Mouse (Mus musculus) regulatory T cell (primary cell): Measurements from ENCODE around the gene Mlh3.

Experiments used
- in situ Hi-C: fragments of 300-600 bp; cut with MboI, MseI; formaldehyde crosslinking; loops from one replicate; pipeline ENCODE4 v1.15.1; 2025; ENCODE audit warnings: high pct_unique_total_duplicates

Gene Mlh3

GRCm38 (mm10) chr12:85284331-85284730 is 13.9 kb upstream of the Mlh3 start:
- in situ Hi-C loops = loop anchor here (25.0 kb wide), 1 partner anchor 122 kb away; the partner anchor contains the start of gene Rps6kl1

GRCm38 (mm10) chr12:85281756-85282155 is 11.4 kb upstream of the Mlh3 start:
- in situ Hi-C loops = loop anchor here (25.0 kb wide), 1 partner anchor 119 kb away; the partner anchor contains the start of gene Rps6kl1

GRCm38 (mm10) chr12:85280845-85281651 is 10.6 kb upstream of the Mlh3 start:
- in situ Hi-C loops = loop anchor here (25.0 kb wide), 1 partner anchor 119 kb away; the partner anchor contains the start of gene Rps6kl1

- in situ Hi-C loops = loop anchor here (25.0 kb wide), 1 partner anchor 118 kb away; the partner anchor contains the start of gene Rps6kl1
These were observed 9.9 kb upstream of the Mlh3 start for GRCm38 (mm10) chr12:85280105-85280844.

GRCm38 (mm10) chr12:85279396-85280080 is 9.1 kb upstream of the Mlh3 start:
- in situ Hi-C loops = loop anchor here (5.0 to 25.0 kb wide), 2 partner anchors 57 to 117 kb away; partner anchors contain the start of gene Rps6kl1

- in situ Hi-C loops = loop anchor here (5.0 to 25.0 kb wide), 2 partner anchors 57 to 117 kb away; partner anchors contain the start of gene Rps6kl1
These were observed 8.5 kb upstream of the Mlh3 start for GRCm38 (mm10) chr12:85278919-85279318.

GRCm38 (mm10) chr12:85276273-85276672 is 5.9 kb upstream of the Mlh3 start:
- in situ Hi-C loops = loop anchor here (5.0 to 25.0 kb wide), 2 partner anchors 54 to 114 kb away; partner anchors contain the start of gene Rps6kl1

- in situ Hi-C loops = no loop called here
These were observed 3.1 kb upstream of the Mlh3 start for GRCm38 (mm10) chr12:85273508-85273907.

GRCm38 (mm10) chr12:85271843-85272206 is 1.4 kb upstream of the Mlh3 start:
- in situ Hi-C loops = no loop called here

- in situ Hi-C loops = no loop called here
These were observed 888 bp upstream of the Mlh3 start for GRCm38 (mm10) chr12:85271132-85271842.

GRCm38 (mm10) chr12:85269821-85270220 is 578 bp downstream of the Mlh3 start:
- in situ Hi-C loops = no loop called here

- in situ Hi-C loops = no loop called here
These were observed 4.2 kb downstream of the Mlh3 start for GRCm38 (mm10) chr12:85266248-85266647.

GRCm38 (mm10) chr12:85264940-85265339 is 5.5 kb downstream of the Mlh3 start:
- in situ Hi-C loops = no loop called here

- in situ Hi-C loops = no loop called here
These were observed 5.9 kb downstream of the Mlh3 start for GRCm38 (mm10) chr12:85264531-85264930.

GRCm38 (mm10) chr12:85263190-85263589 is 7.2 kb downstream of the Mlh3 start:
- in situ Hi-C loops = no loop called here

GRCm38 (mm10) chr12:85262489-85262888 is 7.9 kb downstream of the Mlh3 start:
- in situ Hi-C loops = no loop called here

GRCm38 (mm10) chr12:85257008-85257639 is 13.3 kb downstream of the Mlh3 start:
- in situ Hi-C loops = no loop called here

GRCm38 (mm10) chr12:85256074-85256751 is 14.2 kb downstream of the Mlh3 start:
- in situ Hi-C loops = no loop called here

- in situ Hi-C loops = no loop called here
These were observed 18.3 kb downstream of the Mlh3 start for GRCm38 (mm10) chr12:85252083-85252482.

- in situ Hi-C loops = no loop called here
These were observed 32.8 kb downstream of the Mlh3 start for GRCm38 (mm10) chr12:85237553-85237952.
